Mouse (Mus musculus): ENCODE measurements at regions not wholly inside any gene's neighbourhood (a gene's known extent, or its start where the extent isn't known, plus 50 kb on each side); places are given as distances from the start of the nearest gene placed in this dataset.
A peak's percentile ranks its signal among the peaks of the same experiment; 100 is the strongest.

GRCm38 (mm10) chr17:83276000-83276891, 61.2 kb downstream of the Pkdcc start:
- Histone ChIP-seq H3K27ac (ENCODE audit: low read length) (peak overlapping the region; percentile 62), H3K4me1 (ENCODE audit: control insufficient read depth, insufficient read depth, low read length) (peaks cover 10% of the 10 kb centered on the region), H3K4me2 (ENCODE audit: low read length) (peak overlapping the region; percentile 80), H3K9ac (ENCODE audit: low read depth, low read length) (peak overlapping the region; percentile 72), H3K9me3 (replicated peaks; ENCODE audit: control insufficient read depth, low read length, poor library complexity, severe bottlenecking) (no peaks in the 10 kb centered on the region), H3K27me3 (ENCODE audit: control insufficient read depth, insufficient read depth, low read depth, low read length) (no peaks in the 10 kb centered on the region; the same call in 1 of the 2 replicates), H3K36me3 (ENCODE audit: control insufficient read depth, insufficient read depth, low read length) (no peaks in the 10 kb centered on the region), H3K4me3 (ENCODE audit: low read depth, low read length) (peak overlapping the region; percentile 46)
- WGBS, result 4% methylated on average over 62 of the region's 64 CpGs
- ATAC-seq, result peak; percentile 78

- Histone ChIP-seq H3K9me3 (replicated peaks; ENCODE audit: control insufficient read depth, low read length, poor library complexity, severe bottlenecking) (no peaks in the 10 kb centered on the region), H3K27me3 (ENCODE audit: control insufficient read depth, insufficient read depth, low read depth, low read length) (no peaks in the 10 kb centered on the region; the same call in 1 of the 2 replicates), H3K4me1 (ENCODE audit: control insufficient read depth, insufficient read depth, low read length) (peaks cover 10% of the 10 kb centered on the region), H3K27ac (ENCODE audit: low read length) (peak overlapping the region; percentile 68), H3K4me2 (ENCODE audit: low read length) (peak overlapping the region; percentile 46), H3K4me3 (ENCODE audit: low read depth, low read length) (peak overlapping the region; percentile 20), H3K36me3 (ENCODE audit: control insufficient read depth, insufficient read depth, low read length) (no peaks in the 10 kb centered on the region), H3K9ac (ENCODE audit: low read depth, low read length) (peak overlapping the region; percentile 57)
- peak; percentile 72 for ATAC-seq
- 24% methylated on average over 26 of the region's 26 CpGs for WGBS
Measured at GRCm38 (mm10) chr17:83277117-83277947, 62.2 kb downstream of the Pkdcc start.

- peak overlapping the region; percentile 57; the same call in 1 of the 2 replicates for H3K9ac ChIP-seq (ENCODE audit: low read depth, low read length)
- H3K27ac ChIP-seq (ENCODE audit: low read length), result no peak overlapping the region
- no peaks in the 10 kb centered on the region for H3K9me3 ChIP-seq (replicated peaks; ENCODE audit: control insufficient read depth, low read length, poor library complexity, severe bottlenecking)
- peaks cover 10% of the 10 kb centered on the region for H3K4me1 ChIP-seq (ENCODE audit: control insufficient read depth, insufficient read depth, low read length)
- H3K4me2 ChIP-seq (ENCODE audit: low read length), result peak overlapping the region; percentile 46
- no peak overlapping the region for H3K4me3 ChIP-seq (ENCODE audit: low read depth, low read length)
- WGBS, result 78% methylated on average over 14 of the region's 14 CpGs
- ATAC-seq, result no peak
- no peaks in the 10 kb centered on the region; the same call in 1 of the 2 replicates for H3K27me3 ChIP-seq (ENCODE audit: control insufficient read depth, insufficient read depth, low read depth, low read length)
- no peaks in the 10 kb centered on the region for H3K36me3 ChIP-seq (ENCODE audit: control insufficient read depth, insufficient read depth, low read length)
Measured at GRCm38 (mm10) chr17:83277948-83278924, 63.1 kb downstream of the Pkdcc start.

GRCm38 (mm10) chr17:83283328-83283727, 67.4 kb upstream of the Eml4 start:
- WGBS, result 75% methylated on average over 3 of the region's 3 CpGs

GRCm38 (mm10) chr17:83287381-83288142, 63.2 kb upstream of the Eml4 start:
- WGBS, result 28% methylated on average over 6 of the region's 6 CpGs
- Histone ChIP-seq H3K27ac (ENCODE audit: low read length) (peak overlapping the region; percentile 50), H3K9ac (ENCODE audit: low read depth, low read length) (peak overlapping the region; percentile 38; the same call in 1 of the 2 replicates), H3K9me3 (replicated peaks; ENCODE audit: control insufficient read depth, low read length, poor library complexity, severe bottlenecking) (no peaks in the 10 kb centered on the region), H3K4me1 (ENCODE audit: control insufficient read depth, insufficient read depth, low read length) (peaks cover 5% of the 10 kb centered on the region), H3K36me3 (ENCODE audit: control insufficient read depth, insufficient read depth, low read length) (no peaks in the 10 kb centered on the region), H3K4me3 (ENCODE audit: low read depth, low read length) (no peak overlapping the region), H3K4me2 (ENCODE audit: low read length) (peak overlapping the region; percentile 25; the same call in 1 of the 2 replicates), H3K27me3 (ENCODE audit: control insufficient read depth, insufficient read depth, low read depth, low read length) (no peaks in the 10 kb centered on the region)
- peak; percentile 89 for ATAC-seq

More at GRCm38 (mm10) chr17:83283328-83283727, 67.4 kb upstream of the Eml4 start:
- H3K9me3 ChIP-seq (replicated peaks; ENCODE audit: control insufficient read depth, low read length, poor library complexity, severe bottlenecking), result no peaks in the 10 kb centered on the region
- no peak overlapping the region for H3K4me3 ChIP-seq (ENCODE audit: low read depth, low read length)
- no peaks in the 10 kb centered on the region for H3K27me3 ChIP-seq (ENCODE audit: control insufficient read depth, insufficient read depth, low read depth, low read length)
- H3K36me3 ChIP-seq (ENCODE audit: control insufficient read depth, insufficient read depth, low read length), result no peaks in the 10 kb centered on the region
- H3K4me1 ChIP-seq (ENCODE audit: control insufficient read depth, insufficient read depth, low read length), result peaks cover 5% of the 10 kb centered on the region
- H3K27ac ChIP-seq (ENCODE audit: low read length), result no peak overlapping the region
- ATAC-seq, result no peak
- H3K9ac ChIP-seq (ENCODE audit: low read depth, low read length), result no peak overlapping the region
- H3K4me2 ChIP-seq (ENCODE audit: low read length), result no peak overlapping the region

- no peak overlapping the region for H3K4me3 ChIP-seq (ENCODE audit: low read depth, low read length)
- H3K27ac ChIP-seq (ENCODE audit: low read length), result peak overlapping the region; percentile 50
- H3K9me3 ChIP-seq (replicated peaks; ENCODE audit: control insufficient read depth, low read length, poor library complexity, severe bottlenecking), result no peaks in the 10 kb centered on the region
- H3K4me1 ChIP-seq (ENCODE audit: control insufficient read depth, insufficient read depth, low read length), result peaks cover 5% of the 10 kb centered on the region
- peak; percentile 80 for ATAC-seq
- no peaks in the 10 kb centered on the region for H3K27me3 ChIP-seq (ENCODE audit: control insufficient read depth, insufficient read depth, low read depth, low read length)
- peak overlapping the region; percentile 38; the same call in 1 of the 2 replicates for H3K9ac ChIP-seq (ENCODE audit: low read depth, low read length)
- peak overlapping the region; percentile 25; the same call in 1 of the 2 replicates for H3K4me2 ChIP-seq (ENCODE audit: low read length)
- no peaks in the 10 kb centered on the region for H3K36me3 ChIP-seq (ENCODE audit: control insufficient read depth, insufficient read depth, low read length)
- WGBS, result 15% methylated on average over 7 of the region's 7 CpGs
Measured at GRCm38 (mm10) chr17:83288143-83288492, 62.6 kb upstream of the Eml4 start.

GRCm38 (mm10) chr17:83295526-83296238, 55.0 kb upstream of the Eml4 start:
- no peak overlapping the region for H3K27ac ChIP-seq (ENCODE audit: low read length)
- H3K9me3 ChIP-seq (replicated peaks; ENCODE audit: control insufficient read depth, low read length, poor library complexity, severe bottlenecking), result no peaks in the 10 kb centered on the region; the same call in 1 of the 2 replicates
- H3K4me2 ChIP-seq (ENCODE audit: low read length), result no peak overlapping the region
- no peaks in the 10 kb centered on the region for H3K36me3 ChIP-seq (ENCODE audit: control insufficient read depth, insufficient read depth, low read length)
- 87% methylated on average over 13 of the region's 13 CpGs for WGBS
- no peak for ATAC-seq
- H3K9ac ChIP-seq (ENCODE audit: low read depth, low read length), result no peak overlapping the region
- H3K4me3 ChIP-seq (ENCODE audit: low read depth, low read length), result no peak overlapping the region
- H3K4me1 ChIP-seq (ENCODE audit: control insufficient read depth, insufficient read depth, low read length), result no peaks in the 10 kb centered on the region
- no peaks in the 10 kb centered on the region for H3K27me3 ChIP-seq (ENCODE audit: control insufficient read depth, insufficient read depth, low read depth, low read length)

Measured in midbrain, embryonic 16.5 days (tissue).